Mouse (Mus musculus): ENCODE results near the gene Dcp1a. TPM values are rescaled to one million over a fixed set of nuclear protein-coding genes. Genes with fewer than 3 reads are reported as not detected.
"Not testable (repeated sequence)": the region's sequence is repeated elsewhere in the genome, so short reads cannot be mapped to it uniquely, and the experiment has no call there.

Gene Dcp1a
- total RNA-seq, 2 experiments from 2014 or later, result 19.0 to 20.1 TPM

DNA sequence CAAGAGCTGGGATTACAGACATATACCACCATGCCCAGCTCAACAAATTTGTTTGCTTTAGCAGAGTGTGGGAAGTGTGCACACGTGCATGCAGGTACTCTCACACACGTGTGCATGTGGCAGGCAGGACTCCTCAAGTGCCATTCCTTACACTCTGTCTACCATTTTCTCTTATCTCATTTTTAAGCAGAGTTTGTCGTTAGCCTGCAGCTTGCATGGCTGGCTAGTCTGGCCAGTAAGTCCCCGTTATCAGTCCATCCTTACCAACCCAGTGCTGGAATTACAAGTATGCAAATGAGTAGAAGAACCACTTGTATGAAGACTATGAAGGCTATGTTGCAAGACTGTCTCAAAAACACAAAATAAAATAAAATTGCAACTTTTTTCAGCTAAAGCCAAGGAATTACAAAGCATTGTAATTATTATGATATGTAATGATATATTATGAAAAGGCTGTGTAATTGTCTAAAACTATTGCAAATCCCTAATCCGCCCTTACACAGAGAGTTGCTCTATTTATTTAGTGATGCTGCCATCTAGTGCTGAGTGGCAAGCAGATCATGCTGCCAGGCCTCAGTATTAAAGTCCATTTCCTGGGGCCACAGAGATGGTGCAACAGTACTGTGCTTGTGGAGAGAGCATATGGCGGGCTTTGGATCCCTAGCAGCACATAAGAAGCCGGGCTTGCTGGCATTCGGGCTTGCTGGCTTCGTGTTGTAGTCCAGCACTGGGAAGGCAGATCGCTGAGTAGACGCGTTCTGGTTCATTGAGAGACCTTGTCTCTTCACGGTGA is 36.8 kb downstream of the Dcp1a start:
- peak; percentile 22 to 39 for DNase-seq (ENCODE audit: low spot score in 2 of 2)

DNA sequence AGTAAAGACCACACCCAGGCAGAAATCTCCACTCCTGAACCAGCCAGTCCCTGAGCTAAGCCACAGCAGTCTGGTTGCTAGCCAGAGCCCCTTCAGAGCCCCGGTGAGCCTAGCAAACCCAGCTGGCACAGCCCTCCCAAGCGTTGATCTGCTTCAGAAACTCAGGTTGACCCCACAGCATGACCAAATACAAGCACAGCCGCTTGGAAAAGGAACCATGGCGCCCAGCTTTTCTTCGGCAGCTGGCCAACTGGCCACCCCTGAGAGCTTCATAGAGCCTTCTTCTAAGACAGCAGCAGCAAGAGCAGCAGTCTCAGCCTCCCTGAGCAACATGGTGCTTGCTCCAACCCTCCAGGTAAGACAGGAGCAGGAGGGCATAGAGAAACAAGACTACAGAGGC is 40.0 kb downstream of the Dcp1a start:
- DNase-seq (ENCODE audit: low spot score in 2 of 2), result no peak

DNA sequence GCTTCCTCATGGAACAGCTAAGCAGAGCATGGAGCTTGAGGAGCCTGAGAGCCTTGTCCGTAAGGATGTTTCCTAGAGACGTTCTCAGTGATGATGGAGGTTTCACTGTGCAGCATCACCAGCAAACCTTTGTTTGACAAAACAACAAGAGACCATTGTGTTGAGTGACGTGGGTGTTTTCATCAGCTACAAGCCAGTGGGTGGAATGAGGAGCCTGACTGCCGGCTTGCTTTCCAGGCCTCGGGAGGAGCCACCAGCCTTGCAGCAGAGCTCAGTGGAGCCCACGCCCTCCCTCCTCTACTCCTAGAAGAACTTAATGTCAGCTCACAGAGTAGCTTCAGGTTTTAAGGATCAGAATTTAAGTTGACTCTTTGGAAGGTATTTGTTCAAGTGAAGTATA is 44.0 kb downstream of the Dcp1a start:
- no peak for DNase-seq (ENCODE audit: low spot score in 2 of 2)

DNA sequence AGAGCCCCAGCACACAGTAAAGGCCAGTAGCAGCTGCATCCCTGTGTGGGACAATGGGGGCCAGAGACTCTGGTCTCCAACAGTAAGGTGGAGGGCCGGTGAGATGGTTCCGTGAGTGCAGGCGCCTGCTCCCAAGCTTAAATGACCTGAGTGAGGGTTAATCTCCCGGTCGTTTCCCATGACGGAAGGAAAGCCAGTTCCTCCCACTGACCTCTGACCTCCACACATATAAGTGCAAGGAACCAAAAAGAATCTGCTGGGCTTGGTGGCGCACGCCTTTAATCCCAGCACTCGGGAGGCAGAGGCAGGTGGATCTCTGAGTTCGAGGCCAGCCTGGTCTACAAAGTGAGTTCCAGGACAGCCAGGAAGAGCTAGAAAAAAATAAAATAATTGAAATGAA is 49.1 kb downstream of the Dcp1a start:
- DNase-seq (ENCODE audit: low spot score in 2 of 2), result no peak

DNA sequence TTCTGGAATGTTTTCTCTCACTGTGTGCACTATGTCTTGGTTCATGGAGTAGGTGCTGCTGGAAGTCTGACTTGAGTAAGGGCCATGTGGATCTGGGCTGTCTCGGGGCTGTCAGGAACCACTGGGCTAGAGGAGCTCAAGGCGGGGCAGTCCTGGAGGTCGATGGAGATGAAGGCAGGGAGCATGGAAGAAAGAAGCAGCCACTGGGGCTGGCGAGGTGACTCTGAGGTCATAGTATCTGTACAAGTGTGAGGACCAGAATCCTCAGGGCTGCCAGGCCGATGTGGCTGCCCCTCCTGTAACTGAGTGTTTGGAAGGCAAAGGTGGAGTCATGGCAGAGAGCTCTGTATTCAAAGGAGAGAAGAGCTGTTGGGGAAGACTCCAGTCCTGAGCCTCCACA is 49.6 kb downstream of the Dcp1a start:
- DNase-seq (ENCODE audit: low spot score in 2 of 2), result no peak

DNA sequence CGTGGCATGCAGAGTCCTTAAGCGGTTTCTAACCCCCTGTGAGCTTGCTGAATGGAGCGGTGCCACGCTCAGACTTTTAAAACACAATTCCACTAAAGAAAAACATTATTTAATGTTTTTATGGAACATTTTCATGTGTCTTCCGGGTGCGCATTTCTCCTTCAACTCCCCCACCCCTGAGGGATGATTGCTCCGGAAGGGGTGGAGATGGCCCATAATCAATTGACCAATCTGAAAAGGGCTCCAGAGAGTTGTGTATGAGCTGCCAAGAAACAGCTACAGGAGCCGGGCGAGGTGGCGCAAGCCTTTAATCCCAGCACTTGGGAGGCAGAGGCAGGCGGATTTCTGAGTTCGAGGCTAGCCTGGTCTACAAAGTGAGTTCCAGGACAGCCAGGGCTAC is 50.1 kb downstream of the Dcp1a start:
- DNase-seq (ENCODE audit: low spot score in 2 of 2), result no peak

DNA sequence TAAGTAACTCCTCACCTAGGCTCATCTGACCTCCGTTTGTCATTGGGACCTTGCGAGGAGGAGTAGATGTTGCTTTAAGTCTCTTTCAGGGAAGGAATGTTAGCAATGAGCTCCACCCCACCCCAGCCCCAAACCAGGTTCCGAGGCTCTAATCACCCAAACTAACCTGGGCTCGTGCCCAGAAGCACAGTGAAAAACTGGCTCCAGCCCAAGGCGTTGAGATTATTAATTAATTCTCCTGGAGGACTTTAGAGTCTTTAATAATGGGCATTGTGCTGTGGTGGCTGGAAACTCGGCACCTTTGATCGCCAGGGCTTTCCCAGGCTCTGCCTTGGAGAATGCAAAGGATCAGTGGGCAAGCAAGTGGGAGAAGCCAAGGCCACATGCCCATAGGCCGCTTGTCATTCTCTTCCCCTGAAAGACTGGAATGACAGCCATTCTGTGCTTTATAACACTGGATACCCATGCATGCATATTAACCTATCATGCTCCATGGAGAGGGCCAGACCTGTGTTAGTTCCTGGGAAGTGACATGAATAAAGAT is 51.5 kb downstream of the Dcp1a start:
- peak in 1 of 2 experiments; percentile 16 for DNase-seq (ENCODE audit: low spot score in 2 of 2)

DNA sequence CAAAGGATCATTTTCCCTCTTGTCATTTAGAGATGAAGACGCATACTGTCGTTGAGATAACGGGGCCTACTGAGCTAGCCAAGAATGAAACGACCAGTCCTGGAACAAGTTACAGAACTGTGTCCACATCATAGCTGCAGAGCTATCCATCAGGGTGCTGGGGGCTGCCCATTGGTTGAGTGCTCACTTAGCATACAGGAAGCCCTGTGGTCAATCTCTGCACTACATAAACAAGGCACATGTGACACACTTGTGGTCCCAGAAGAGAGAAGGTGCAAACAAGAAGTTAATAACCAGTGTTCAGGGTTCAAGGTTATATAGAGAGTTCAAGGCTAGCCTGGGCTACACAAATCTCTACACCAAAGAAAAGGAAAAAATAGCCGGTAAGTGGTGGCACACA is 52.1 kb downstream of the Dcp1a start:
- no peak for DNase-seq (ENCODE audit: low spot score in 2 of 2)

DNA sequence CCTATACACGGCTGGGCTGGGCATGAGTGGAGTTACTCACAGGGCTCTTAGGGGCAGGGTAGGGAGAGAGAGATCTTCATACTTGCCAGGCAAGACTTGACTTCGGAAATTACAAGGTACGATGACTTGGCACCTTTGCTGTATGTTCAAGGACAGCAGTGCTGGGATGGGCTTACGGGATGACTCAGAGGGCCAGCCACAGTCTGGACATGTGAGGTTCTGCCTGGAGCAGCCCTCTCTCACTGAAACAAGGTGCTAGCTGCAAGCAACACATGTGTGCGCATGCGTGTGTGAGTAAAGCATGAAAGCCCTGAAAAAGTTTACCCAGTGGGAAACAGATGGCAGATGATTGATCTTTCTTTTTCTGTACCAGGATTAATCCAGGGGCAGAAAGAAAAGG is 52.6 kb downstream of the Dcp1a start:
- DNase-seq (ENCODE audit: low spot score in 2 of 2), result no peak

DNA sequence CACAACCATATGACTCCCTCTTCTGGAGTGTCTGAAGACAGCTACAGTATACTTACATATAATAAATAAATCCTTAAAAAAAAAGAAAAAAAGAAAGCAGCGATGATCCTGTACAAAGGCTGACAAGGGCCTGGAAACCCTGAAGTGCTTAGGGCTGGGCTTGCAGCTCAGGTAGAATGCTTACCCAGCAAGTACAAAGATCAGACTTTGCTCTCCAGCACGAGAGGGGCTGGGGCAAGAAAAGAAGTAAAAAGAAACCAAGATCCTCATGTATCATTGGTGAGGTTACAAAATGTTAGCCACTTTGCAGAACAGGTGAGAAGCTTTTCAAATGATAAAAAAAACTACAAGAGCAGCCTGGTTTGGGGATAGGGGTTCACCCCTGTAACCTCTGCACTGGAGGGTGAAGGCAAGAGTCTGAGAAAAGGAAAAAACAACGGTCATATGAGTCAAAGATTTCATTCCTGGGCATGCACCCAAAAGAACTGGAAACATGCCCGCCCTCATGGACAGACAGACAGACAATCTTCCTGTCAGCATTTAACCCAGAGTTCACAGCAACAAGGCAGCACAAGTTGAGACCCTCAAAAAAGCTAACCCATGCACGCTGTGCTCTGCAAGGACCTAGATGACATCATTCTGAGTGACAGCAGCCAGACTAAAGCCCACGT is 54.6 kb downstream of the Dcp1a start:
- DNase-seq (ENCODE audit: low spot score in 2 of 2), result no peak

DNA sequence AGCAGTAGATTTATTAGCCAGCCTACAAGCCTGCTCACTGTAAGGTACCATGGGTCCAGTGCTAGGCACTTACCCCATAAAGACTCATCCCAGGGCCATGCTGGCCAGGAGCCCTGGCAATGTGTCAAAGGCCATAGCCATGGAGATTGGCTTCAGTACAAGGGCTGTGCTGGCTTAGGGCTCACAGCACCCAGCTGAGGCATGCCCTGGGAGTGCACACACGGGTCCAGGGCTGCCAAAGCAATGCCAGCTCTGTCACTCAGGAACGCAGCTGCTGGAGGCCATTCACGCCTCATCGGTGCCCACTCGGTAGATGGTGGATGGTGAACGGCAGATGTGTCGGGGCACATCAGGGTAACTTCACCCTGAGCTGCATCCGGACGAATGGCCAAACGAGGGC is 62.2 kb downstream of the Dcp1a start:
- DNase-seq (ENCODE audit: low spot score in 2 of 2), result peak; percentile 64 to 76

DNA sequence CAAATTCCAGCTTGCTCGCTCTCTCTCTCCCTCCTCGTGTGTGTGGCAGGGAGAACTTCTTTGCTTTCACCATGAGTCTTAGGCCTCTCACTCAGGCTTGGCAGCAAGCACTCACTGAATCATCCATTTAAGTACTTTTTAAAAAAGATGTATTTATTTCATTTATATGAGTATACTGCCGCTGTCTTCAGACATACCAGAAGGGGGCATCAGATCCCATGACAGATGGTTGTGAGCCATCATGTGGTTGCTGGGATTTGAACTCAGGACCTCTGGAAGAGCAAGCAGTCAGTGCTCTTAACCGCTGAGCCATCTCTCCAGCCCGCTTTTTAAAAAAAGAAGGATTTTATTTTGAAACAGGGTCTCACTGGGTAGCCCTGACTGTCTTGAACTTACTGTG is 64.0 kb downstream of the Dcp1a start:
- not testable (repeated sequence) for DNase-seq (ENCODE audit: low spot score in 2 of 2)

DNA sequence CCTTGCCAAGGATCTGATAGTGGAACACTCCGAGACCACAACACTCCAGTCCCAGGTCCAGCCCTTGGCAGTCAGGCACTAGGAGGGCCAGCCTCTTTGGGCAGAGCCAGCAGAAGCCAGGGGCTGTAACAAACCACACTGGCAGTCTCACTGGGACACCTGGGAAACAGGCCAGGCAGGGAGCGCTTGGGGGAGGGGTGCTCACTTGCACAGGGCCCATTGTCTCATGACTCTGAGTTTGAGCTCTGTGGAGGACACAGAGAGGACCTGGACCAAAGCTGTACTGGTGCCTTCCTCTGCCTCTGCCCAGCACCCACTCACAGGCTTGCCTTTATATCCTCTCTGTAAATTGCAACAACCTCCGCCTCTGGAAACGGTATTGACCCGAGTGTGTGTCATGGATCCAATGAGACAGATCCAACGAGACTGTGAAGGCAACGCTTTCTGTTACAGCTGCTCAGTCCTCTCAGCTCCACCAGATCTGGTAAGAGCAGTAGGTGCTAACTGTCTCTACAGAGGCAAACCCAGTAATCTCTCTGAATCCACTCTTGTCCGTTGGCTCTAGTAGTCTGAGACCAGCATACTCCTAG is 68.9 kb downstream of the Dcp1a start, which contains the start of gene Tkt:
TSS of gene Tkt (plus strand) at position 229 of the 590 bp plus-strand sequence.
- peak; percentile 81 to 86 for DNase-seq (ENCODE audit: low spot score in 2 of 2)

DNA sequence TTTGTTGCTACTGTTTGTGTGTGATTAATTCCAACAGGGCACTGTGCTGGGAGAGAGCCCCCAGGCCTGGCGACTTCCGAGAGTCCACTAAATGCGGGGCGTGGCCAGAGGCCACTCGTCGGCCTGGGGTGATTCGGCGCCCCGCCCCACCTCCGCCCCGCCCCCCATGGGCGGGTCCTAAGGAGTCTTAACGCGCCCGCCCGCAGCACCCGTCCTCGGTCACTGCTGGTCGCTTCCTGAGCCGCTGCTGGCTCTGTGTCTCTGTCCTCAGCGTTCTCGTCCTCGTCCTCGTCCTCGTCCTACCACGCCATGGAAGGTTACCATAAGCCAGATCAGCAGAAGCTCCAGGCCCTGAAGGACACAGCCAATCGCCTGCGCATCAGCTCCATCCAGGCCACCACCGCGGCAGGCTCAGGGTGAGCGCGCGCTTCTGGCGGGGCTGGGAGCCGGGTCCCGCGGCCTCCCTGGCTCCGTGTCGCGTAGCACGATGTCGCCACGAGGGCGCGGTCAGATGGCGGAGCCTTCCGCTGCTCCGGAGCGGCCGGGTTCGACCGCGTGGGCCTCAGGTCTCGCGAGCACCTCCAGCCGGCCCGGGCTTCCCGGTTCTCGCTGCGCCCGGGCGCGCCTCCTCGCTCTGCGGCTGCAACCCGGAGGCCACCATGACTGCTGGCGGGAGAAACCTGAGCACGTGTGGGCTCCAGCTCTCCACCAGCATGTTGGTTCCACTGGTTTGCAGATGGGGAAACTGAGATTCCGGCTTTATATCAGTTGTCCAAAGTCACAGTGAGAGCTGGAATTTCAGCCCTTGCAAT is 69.8 kb downstream of the Dcp1a start:
- DNase-seq (ENCODE audit: low spot score in 2 of 2), result peak; percentile 90 to 94

DNA sequence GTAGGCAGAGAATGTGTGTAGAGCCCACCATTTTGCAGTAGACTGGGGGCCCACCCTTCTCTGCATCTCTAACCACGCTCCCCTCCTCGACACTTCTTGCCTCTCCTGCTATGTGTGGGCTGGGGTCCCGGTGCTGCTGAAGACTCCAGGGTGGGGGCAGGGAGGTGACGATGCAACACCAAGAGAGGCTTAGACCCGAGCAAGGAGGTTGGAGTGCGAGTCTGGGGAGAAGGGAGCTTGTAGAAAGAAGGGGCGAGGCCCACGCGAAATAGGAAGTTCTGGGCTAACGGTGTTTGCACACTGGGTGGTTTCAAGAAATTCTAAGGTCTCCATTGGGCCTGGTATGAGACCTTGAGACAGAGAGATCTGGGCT is 70.4 kb downstream of the Dcp1a start:
- peak; percentile 45 to 47 for DNase-seq (ENCODE audit: low spot score in 2 of 2)

DNA sequence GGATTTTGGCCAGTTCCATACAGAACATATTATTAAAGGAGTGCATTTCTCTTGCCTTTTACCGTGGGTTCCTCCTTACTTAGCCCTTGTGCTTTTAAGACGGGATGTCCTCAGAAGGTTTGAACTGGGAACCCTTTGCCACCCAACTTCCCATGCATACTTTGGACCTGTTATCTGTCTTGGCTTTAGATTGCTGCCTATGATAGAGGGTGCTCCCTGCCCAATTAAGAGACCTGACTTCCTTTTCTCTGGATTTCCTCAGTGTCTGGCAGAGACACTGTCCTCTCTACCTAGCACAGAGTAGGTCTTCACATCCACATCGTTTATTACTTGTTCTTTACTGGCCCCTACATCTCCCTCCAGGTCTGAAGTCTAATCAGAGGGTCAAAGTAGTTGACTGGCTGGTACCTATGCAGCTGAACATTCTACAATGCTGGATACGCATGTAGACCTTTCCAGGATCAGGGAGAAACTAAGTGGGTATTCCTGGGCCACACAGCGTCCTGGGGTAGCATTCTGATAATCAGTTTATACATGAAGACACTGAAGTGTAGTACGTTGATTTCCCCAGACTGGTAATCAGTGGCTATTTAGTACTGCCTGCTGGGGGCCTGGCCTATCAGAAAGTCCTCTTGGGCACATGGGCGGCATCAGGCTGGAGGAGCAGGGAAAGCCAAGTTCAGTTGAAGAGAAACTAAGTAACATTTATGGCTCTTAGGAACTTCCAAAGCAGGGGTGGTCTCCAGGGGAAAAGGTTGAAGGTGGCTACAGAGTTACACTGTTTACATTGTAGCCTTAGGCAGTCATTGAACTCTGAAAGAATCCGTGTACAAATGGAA is 71.1 kb downstream of the Dcp1a start:
- DNase-seq (ENCODE audit: low spot score in 2 of 2), result no peak

DNA sequence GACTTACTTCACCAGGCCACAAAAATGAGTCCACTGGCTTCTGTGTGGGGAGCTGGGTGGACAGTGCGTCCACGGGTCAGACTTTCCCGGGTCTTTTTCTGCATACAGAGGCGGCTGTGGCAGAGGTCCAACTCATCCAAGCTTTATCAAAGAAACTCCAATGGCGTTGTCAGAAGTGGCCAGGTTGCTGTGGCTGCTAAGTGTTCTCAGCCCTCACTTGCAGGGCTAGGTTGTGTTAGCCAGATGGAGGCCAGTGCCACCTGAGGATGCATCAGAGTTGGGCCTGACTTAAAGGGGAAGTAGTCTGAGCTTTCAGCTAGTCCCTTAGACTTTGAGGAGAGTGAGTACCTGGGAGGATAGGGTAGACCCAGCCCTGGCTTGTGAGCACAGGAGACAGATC is 72.2 kb downstream of the Dcp1a start:
- DNase-seq (ENCODE audit: low spot score in 2 of 2), result no peak

DNA sequence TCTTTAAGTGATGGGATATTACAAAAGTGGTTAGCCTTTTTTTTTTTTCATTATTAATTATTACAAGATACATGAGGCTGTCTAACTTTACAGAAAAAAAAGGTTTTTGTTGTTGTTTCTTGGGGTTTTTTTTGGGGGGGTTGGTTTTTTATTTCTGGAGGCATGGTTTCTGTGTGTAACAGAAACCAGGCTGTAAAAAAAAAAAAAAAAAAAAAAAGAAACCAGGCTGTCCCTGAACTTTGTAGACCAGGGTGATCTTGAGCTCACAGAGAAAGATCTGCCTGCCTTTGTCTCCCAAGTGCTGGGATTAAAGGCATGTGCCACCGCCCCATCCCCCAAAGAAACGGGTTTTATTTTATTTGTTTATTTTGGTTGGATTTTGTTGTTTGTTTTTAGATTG is 72.6 kb downstream of the Dcp1a start:
- DNase-seq (ENCODE audit: low spot score in 2 of 2), result no peak

DNA sequence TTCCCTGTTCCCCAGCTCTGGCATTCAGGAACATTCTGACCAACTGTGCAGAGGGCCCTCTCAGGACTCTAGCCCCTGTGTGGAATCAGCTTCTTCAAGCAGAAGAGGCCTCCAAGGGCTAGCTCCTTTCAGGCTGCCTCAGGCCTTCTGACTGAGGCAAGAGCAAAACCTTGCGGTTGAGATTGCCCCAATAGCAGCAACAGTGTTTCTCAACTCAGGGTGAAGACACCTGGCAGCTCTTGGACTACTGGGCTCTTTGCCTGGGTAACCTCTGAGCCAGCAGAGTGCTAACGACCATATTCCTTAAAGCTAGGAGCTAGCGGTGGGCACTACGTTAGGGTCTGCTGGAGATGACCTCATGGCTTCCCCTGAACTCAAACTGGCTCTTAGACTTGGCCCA is 73.8 kb downstream of the Dcp1a start:
- DNase-seq (ENCODE audit: low spot score in 2 of 2), result no peak

DNA sequence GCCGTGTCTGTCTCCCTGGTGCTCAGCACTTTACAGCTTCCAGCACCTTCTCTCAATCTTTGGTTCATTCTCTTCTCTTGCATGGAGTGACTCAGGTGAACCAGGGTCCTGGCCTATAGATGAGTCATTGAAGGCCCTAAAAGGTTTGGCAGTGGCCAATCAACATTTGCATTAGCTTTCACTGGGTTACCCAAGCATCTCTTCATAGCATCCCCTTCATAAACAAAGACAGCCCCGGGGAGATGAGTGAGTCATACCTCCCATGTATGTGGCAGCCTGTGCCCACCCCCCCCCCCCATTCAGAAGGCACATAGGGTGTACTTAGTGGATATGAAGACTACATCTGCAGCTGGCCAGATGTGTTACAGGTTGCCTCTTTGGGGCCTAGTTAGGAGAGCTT is 77.3 kb downstream of the Dcp1a start:
- DNase-seq (ENCODE audit: low spot score in 2 of 2), result no peak
